Mouse (Mus musculus): ENCODE measurements around the gene Magi1.

The Magi1 gene

DNA sequence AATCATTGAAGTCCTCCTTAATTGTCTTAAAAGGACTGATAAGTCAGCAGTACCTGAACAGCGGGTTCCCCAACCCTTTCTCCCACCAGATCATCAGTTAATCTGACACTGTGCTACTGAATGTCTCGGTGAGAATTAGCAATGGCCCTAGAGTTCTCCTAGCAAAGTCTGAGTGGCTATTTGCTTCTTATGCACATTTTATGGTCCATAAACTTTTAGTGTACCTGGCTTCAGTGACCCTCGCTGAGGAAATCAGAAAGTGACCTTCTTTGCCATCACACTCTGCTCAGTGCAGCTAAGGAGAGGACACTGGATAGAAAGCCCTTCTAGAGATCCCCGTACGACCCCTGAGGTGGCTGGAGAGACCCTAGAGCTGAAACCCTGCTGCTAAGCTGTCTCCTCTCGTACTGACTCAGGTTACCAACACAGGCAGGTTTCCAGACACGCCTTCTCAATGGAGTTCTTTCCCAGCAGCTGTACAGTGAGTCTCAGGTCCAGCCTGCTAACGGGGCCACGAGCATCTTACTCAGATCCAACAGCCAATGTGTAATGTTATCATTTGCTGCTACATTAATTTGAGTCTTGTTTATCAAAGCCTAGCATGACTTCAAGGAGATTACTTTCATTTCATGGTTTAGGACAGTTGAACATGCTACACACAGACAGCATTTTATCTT, 461.4 kb downstream of the Magi1 start:
- no peak for DNase-seq (ENCODE audit: low spot score in 2 of 2)

DNA sequence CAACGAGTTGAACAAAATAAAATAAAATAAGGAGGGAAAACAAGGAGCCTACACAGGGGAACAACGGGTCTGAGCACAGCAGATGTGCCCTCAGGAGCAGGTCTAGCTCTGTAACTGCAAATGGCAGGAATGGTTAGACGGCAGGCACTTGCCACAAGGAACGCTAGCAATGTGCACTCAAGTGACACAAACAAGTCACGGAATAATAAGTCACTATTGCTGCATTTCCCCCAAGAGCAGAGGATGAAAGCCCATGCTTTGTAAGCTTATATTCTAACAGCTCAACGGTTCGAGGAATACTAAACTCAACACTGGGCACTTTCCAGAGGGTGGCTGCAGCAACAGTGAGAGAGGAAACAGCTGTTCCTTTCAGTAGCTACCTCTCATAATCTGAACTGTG, 462.2 kb downstream of the Magi1 start:
- DNase-seq (ENCODE audit: low spot score in 2 of 2), result no peak

DNA sequence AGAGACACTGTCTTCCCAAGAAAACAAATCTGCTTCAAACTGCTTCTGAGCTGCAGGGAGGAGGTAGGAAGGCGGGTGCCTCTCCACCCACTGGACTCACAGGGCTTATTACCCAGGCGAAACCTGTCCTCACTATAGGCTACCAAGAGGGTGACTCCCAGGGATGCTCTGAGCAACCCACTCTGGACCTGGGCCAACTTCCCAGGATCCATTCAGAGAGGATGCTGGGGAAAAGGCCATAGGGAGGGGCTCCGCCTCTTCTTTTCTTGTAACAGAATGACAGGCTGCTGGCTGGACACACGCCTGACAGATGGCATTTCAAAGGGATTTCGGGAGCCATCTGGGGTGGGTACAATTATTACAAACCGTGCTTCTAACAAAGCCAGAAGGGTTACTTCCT, 463.8 kb downstream of the Magi1 start:
- peak; percentile 50 to 72 for DNase-seq (ENCODE audit: low spot score in 2 of 2)

DNA sequence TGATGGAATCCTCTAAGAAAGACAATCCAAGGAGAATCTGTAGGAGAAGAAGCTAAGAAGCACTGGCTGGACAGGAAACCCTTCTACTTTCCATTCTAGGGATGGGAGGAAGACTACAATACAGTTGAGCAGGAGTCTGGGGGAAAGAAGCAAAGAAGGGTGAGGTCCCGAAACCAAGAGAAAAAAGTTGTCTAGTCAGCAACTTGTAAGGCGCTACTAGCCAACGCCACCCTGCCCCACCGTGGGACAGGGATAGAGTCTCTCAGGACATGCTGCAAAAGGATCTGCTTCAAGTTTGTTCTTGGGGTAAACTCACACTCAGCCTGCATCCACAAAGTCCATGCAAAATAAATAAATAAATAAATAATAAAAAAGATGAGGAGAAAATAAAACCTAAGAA, 464.4 kb downstream of the Magi1 start:
- DNase-seq (ENCODE audit: low spot score in 2 of 2), result no peak

DNA sequence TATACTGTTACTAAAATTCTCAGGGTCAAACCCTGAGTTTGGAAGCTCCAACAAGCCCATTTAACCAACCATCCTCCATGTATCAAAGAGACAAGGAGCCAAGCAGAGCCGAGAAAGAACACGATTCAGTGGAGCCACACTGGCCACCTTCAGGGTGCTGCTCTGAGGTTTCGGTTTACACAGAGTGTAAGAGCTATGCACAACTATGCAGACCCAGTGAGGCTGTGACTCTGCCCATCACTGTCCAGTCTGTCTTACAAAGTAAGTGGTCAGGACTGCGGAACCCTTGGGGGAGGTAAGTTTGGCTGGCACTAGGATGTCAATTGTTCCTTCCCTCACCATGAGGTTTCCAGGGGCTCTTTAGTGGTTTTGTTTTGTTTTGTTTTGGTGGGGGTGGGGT, 465.2 kb downstream of the Magi1 start:
- no peak for DNase-seq (ENCODE audit: low spot score in 2 of 2)

DNA sequence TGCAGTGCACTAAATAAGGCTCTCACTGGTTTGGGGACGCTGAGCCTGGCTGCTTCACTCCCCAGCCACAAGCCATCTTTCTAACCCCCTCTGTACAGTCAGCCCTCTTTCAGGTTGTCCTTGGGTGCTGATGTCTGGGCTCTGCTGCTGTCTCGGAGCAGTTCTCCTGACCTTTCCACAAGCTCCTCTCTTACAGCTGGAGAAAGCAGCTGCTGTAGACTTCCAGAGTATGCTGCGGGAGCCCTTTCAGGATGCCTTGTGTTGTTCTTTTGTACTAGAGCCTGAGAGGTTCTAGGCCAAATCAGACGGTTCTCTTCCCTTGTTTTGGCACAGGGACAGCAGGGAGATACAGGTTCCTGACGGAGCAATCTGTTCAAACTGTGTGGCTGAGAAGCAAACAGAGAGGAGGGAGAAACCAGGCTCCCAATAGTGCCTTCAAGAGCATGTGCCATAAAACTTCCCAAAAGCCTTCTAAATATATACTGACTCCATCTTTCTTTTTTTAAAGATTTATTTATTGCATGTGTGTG, 478.2 kb downstream of the Magi1 start:
- no peak for DNase-seq (ENCODE audit: low spot score in 2 of 2)

DNA sequence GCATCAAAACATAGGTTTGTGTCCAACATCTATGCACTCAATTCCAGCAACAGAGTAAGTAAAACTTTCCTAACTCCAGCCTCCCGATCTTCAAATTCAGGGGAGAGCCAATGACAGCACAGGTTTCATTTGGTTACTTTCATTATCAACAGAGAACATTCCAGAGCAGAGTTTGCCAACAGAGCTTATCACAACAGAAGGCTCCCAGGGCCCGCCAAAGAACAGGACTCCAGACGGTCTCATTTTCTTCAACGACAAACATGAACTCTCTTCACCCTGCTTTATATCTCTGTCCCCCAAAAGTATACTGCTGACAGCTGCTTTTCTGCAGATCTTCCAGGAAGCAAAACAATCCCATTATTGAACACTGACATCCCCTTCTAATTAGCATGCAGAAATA, 481.3 kb downstream of the Magi1 start:
- DNase-seq (ENCODE audit: low spot score in 2 of 2), result no peak

DNA sequence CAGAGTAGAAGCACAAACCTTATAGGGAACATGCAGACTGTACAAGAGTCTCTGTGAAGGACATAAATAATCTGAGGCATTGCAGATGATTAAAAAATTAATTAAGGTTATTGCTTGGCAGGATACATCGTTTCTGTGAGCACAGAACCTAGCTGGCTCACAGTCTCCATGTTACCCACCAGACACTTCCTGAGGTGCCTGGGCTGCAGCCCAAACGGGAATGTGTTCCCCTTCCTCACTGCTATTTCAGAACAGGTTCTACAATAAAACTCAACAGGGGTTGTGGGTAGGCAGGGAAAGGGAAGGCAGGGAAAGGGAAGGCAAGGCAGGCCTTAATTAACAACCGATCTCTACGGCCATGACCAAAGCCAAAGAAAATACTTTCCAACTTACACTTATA, 483.3 kb downstream of the Magi1 start:
- no peak for DNase-seq (ENCODE audit: low spot score in 2 of 2)

DNA sequence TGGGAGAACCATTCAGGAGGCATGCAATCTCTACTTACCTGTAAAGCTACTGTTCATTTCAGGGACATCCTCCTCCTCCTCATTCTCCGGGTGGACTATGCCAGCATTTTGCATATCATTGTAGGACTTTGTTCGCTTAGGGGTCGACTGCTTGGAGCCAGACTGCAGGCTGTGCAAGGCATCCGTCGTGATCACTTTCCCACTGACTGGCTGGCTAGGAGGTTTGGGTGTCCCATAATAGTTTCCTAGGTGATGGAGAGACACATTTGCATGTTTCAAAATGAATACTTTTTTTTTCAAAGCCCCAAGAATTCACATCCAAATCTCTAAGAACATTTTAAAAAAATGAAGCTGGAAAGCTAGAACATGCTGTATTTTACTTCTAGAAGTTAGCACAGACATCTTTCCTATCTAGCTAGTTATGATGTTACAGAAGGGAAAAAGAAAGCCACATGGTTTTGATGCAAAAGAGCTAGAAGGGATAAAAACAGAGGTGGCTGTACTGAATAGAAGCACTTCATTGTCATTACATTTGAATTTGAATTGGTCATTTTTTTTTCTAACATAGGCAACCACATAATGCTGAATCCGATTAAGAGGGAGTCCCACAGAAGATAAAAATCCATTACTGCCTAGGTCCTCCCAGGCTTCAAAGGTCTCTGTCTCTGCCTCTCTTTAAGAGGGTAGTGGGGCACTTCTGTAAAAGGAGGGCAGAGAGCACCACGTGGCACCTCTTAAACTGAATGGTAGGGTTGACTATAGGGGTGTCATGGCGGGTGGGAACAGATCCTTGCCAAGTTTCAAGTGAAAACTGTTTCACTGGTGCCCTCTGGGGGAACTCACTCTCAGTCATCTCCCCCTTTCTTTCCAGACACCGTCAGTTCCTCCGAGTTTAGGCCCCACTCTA, 491.2 kb downstream of the Magi1 start:
- no peak for DNase-seq (ENCODE audit: low spot score in 2 of 2)

DNA sequence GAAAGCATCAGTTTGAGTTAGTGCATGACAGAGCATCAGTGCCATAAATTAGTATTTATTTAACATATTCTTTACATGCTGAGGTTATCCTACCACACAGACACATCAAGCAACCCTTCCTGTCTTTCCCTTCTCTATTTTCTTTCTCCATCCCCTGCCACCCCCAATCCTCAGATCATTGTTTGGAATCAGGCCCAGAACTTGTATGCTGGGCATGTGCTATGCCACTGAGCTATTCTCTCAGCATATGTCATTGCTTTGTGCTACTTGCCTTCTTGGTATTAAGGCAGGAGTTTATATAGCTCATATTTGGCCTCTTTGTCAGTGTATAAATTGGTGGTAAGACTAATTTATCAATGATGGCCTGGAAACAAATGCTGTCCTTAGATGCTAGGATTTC, 494.0 kb downstream of the Magi1 start:
- no peak for DNase-seq (ENCODE audit: low spot score in 2 of 2)

DNA sequence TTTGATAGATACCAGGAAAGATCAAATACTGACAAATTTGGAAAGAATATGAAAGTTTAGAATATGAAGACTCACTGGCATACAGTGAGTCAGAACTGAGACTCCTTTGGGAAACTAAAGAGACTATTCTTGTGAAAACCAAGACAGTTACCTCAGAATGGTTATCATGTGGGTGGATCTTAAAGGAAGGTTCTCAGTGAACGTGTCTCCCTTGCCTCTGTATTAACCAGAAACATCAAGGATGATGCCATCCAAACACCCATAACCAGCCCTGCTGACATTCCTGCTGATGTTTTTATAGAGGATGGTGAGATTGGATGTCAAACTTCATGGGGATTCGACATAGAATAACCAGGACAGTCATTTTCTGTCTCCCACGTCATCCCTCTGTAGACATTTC, 496.7 kb downstream of the Magi1 start:
- no peak for DNase-seq (ENCODE audit: low spot score in 2 of 2)

DNA sequence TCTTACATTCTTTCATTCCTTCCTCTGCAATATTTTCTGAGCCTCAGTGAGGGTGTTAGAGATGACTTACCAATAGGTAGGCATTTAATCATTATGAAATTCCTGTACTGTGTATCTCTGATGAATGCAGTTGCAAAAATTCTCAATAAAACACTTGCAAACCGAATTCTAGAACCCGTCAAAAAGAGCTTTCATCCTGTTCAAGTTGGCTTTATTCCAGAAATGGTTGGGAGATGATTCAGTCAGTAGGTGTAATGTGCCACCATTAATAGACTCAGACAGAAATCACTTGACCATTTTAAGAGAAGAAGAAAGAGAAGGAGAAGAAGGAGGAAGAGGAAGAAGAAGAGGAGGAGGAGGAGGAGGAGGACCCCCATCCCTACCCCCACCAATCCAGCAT, 497.5 kb downstream of the Magi1 start:
- no peak for DNase-seq (ENCODE audit: low spot score in 2 of 2)

DNA sequence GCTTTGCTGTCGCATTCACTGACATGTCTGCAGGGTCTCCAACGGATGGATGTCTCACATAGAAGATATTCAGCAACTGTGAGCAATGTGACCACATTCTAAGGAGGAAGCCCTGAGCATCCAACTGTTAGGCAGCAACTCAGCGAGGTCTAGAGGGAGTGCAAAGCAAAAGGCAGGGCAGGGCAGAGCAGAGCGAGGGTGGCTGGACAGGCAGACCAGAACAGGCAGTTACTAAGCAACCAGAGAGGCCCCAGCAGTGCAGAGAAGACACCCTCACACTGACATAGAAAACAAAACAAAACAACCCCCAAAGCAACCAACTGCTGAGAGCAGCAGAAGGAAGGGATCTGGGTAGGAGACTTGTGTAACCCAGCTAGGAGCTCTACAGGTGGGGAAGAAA, 512.6 kb downstream of the Magi1 start:
- no peak for DNase-seq (ENCODE audit: low spot score in 2 of 2)

DNA sequence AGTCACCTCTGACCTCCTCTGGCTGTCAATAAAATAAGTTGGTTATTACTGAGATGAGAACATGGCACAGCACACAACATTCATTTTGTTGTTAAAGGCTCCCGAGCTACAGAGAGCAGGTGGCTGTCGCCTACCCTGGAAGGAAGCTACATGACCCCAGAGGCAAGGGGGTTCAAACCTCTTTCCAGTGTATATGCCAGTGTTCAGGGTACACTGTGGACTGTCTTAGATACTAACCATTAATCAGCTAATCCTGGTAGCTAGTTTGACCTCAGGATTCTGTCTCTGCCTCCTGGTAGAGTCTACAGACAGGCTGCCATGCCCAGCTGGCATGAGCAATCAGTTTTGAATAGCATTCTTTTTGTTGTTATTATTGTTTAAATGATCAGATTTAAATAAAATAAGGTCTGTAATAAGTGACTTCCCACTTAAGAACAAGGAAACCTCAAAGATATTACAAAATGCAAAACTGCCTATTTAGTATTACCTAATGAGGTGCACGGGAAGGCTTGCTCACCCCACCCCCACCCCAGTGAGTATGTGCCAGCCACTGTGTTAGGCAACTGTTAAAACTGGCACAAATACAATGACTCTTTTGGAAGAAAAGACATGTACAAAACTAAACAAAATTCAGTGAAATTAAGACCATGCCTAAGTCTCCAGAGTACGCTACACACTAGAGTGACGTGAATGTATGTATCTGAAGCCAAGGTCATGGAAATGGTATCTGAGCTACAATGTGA, 513.3 kb downstream of the Magi1 start:
- no peak for DNase-seq (ENCODE audit: low spot score in 2 of 2)

DNA sequence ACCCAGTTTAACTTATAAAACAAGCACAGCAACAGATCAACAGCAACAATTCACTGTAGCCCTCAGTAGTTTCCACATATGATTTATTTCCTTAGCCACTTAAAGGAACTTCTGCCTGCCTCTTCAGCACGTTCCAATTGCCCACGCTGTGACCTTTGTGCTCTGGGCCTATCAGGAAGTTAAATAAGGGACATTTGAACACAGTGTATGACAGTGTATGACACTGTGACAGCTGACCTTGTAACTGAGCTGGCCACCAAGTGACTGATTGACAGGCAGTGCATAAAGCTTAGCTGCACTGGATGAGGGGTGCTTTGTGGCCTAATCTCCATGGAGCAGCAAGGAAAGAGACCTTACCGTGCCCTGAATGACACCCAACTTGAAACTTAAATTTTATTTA, 525.6 kb downstream of the Magi1 start:
- DNase-seq (ENCODE audit: low spot score in 2 of 2), result no peak

DNA sequence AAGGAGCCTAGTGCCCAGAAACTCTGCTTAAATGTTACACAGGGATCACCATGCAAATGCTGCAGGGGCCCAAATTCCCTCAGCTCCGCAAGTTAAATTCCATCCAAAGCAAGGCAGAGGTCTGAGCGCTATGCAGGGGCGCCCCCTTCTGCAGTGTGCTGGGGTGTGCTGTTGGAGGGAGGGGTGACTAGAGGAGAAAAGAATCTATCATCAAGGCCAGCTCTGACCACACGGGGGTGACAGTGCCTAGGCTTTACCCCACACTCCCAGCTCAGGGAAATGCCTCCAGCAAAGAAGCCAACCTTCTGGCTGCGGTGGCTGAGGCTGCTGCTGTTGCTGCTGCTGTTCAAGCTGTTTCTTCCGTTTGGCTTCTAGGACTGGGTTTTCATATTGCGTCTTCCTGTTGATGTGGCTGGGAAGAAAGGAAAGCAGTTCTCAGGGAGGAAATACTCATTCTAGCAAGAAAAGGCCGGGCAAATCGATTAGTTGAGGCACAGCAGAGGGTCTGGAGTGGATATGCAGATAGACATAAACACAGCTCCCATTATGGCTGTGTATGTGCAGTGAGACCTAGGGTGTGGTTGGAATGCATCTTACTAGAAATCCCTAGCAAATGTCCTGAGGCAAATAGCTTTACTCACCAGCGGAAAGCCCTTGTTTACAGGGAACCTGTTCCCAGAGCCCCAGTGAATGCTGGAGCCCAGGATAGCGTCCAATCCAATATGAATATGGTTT, 526.2 kb downstream of the Magi1 start:
- DNase-seq (ENCODE audit: low spot score in 2 of 2), result peak; percentile 67 to 93

DNA sequence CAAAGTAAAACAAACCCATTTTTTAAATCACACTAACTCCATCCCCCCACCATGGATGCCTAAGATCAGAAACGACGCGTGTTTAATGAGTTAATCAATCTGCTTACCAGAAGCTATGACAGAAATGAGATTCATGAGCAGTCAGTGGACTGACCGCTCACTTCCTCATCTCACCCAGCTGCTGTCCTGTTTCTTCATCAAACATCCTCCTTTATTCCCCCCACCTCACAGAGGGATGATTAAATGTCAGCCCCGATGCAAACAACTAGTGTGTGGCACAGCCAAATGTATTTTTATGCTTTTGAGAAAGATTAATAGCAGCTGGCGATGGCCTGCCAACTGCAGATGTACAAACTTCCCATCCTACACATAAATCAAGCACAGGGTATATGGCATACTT, 540.6 kb downstream of the Magi1 start:
- no peak for DNase-seq (ENCODE audit: low spot score in 2 of 2)

DNA sequence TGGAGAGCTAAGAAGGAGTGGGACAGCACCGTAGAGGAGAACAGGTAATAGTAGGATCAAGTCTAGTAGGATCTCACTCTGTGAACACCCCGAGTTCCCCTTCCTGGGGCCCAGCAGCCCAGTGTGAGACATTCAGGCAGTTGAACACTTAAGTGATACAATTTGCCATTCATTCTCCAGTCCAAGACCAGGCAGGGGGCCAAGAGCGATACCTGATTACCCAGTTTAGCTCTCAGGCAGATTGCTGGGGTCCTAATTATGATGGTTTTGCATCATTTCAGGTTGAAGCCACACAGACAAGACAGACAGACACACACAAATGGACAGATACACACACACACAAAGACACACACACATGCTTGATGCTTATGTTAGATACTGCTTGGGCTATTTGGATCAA, 543.9 kb downstream of the Magi1 start:
- DNase-seq (ENCODE audit: low spot score in 2 of 2), result no peak

DNA sequence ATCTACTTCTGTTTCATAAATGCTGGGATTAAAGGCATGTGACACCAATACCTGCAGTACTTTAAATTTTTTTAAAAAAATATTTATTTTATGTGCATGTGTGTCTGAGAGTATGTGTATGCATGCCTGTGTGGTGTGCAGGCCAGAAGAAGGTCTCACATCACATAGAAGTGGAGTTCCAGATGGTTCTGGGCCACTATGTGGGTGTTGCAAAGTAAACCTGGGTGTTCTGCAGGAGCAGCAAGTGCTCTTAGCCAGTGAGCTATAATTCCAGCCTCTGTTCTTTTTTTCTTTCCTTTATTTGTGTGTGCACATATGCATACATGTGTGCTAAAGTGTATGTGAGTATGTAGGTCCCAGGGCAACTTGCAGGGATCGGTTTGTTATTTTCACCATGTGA, 546.6 kb downstream of the Magi1 start:
- no peak for DNase-seq (ENCODE audit: low spot score in 2 of 2)

DNA sequence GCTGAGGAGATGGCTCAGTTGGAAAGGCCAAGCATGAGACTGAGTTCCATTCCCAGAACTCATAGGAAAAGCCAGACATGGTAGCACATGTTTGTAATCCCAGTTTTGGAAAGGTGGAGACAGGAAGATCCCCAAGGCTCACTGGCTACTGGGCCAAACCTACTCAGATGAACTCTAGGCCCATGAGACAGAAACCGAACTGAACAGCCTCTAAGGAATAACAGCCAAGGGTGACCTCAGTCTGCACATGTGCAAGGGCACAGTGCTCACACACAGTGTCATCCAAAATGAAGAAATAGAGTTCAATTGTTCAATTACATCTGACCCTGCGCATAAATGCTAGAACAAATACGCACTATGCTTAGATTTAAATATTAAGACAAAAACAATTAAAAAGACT, 547.6 kb downstream of the Magi1 start:
- DNase-seq (ENCODE audit: low spot score in 2 of 2), result no peak

DNA sequence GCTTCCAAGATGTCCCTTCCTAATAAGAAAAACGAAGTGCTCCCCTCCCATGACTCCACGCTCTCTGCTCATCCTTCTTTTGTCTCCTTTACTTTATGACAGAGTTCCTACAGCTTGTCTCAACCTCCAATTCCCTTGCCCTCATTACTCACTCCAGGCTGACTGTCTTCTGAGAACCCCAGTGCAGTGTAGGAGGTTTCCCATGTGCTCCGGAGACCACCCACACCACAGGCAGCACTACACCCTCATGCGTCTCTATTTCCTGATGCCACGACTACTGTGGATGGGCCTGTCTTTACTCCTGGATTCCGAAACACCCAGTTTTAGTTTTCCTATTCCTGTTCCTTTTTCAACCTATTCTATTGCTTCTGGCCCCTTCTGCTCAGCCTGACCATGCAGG, 549.9 kb downstream of the Magi1 start:
- peak in 1 of 2 experiments; percentile 48 for DNase-seq (ENCODE audit: low spot score in 2 of 2)

DNA sequence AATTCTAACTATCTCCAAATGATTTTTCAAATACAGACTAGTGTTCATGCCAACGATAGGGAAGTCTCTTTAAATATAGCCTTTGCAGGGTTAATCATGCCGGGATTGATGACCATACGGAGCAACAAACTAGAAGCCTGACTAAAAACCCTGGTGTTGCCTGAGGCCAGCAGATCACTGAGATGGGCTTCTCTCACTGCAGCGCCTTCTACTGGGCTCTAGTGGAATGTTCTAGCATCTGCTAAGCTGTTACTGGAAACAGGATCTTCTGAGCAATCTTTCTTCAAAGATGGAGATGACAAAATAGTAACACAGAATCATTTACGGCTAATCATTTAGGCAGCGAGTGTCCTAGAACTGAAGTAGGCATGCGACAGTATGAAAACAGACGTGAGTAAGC, 554.0 kb downstream of the Magi1 start:
- no peak for DNase-seq (ENCODE audit: low spot score in 2 of 2)

Measured in left cerebral cortex, adult 9 months (tissue).